Mouse (Mus musculus) midbrain, embryonic 16.5 days (tissue): ENCODE data around the gene Plpp2. TPM values are rescaled to one million over a fixed set of nuclear protein-coding genes. Genes with fewer than 3 reads are reported as not detected.

Experiments
- ATAC-seq: fragments of 200-750 bp; cut with Nextera tagmentation; 2 replicates; pipeline ENCODE4 v1.8.0; 2017; ENCODE audit warnings: moderate TSS enrichment
- H3K27ac ChIP-seq: fragments of 300-500 bp; sonication (generic); 2 replicates; pipeline ENCODE4 v1.5.1; 2014; ENCODE audit warnings: mild to moderate bottlenecking, low read length, mixed read lengths
- H3K27me3 ChIP-seq: fragments of 300-500 bp; sonication (generic); 2 replicates; pipeline ENCODE4 v1.6.1; 2014; ENCODE audit warnings: low read depth, low read length, mixed read lengths; ENCODE audit not compliant: control insufficient read depth, insufficient read depth
- H3K36me3 ChIP-seq: fragments of 300-500 bp; sonication (generic); 2 replicates; pipeline ENCODE4 v1.6.1; 2014; ENCODE audit warnings: mild to moderate bottlenecking, low read length, moderate library complexity, mixed read lengths; ENCODE audit not compliant: control insufficient read depth, insufficient read depth
- H3K4me1 ChIP-seq: fragments of 300-500 bp; sonication (generic); 2 replicates; pipeline ENCODE4 v1.6.1; 2014; ENCODE audit warnings: mild to moderate bottlenecking, low read length, mixed read lengths; ENCODE audit not compliant: control insufficient read depth, insufficient read depth
- H3K4me2 ChIP-seq: fragments of 300-500 bp; sonication (generic); 2 replicates; pipeline ENCODE4 v1.6.1; 2014; ENCODE audit warnings: mild to moderate bottlenecking, low read length, mixed read lengths
- H3K4me3 ChIP-seq: fragments of 300-500 bp; sonication (generic); 2 replicates; pipeline ENCODE4 v1.5.1; 2014; ENCODE audit warnings: low read depth, mild to moderate bottlenecking, low read length, moderate library complexity, mixed read lengths
- H3K9ac ChIP-seq: fragments of 300-500 bp; sonication (generic); 2 replicates; pipeline ENCODE4 v1.6.1; 2014; ENCODE audit warnings: low read depth, low read length, mixed read lengths
- H3K9me3 ChIP-seq: fragments of 300-500 bp; sonication (generic); replicated peaks from 2 replicates; pipeline ENCODE4 v1.6.1; 2014; ENCODE audit warnings: mild to moderate bottlenecking, low read length, mixed read lengths; ENCODE audit not compliant: control insufficient read depth, poor library complexity, severe bottlenecking
- WGBS: fragments of 180-500 bp; shearing (Covaris S2); extraction: QIAGEN DNeasy Blood & Tissue Kit; methylation state at CpG from one replicate; pipeline ENCODE4 v1.1.7; 2014; 5-methylcytosine and 5-hydroxymethylcytosine counted together
- polyA plus RNA-seq: library from polyadenylated mRNA; unstranded; fragments of >200 nt; fragmentation: Nextera tagmentation; extraction: Ambion mirVana; gene quantifications from 2 replicates; pipeline ENCODE4 v1.2.1, GENCODE M21; 2015

Gene Plpp2
- polyA plus RNA-seq, 1 experiment from 2014 or later: 22.4 TPM

DNA sequence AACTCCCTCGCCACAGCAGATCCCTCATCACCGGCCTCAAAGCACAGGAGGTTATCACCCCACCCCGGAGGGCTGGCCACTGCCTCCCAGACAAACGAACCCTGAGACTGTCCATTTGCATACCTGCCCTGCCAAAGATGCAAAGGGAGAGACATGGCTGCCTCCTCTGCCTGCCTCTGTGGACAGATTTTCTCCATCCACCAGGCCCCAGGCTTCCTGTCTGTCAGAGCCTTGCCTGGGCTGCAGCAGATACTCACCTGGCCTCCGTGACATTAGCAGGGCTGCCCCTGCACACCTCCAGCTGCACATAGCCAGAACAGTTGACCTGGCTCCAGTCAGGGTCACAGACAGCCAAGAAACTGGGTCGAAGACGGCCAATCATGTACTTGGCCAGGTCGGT is 3.4 kb downstream of the Plpp2 start:
- no peaks in the 10 kb centered on the region for H3K9me3 ChIP-seq
- no peaks in the 10 kb centered on the region for H3K27me3 ChIP-seq
- H3K27ac ChIP-seq: no peak overlapping the region
- H3K4me3 ChIP-seq: no peak overlapping the region
- ATAC-seq: no peak
- H3K36me3 ChIP-seq: no peaks in the 10 kb centered on the region; the same call in 1 of the 2 replicates
- no peak overlapping the region for H3K4me2 ChIP-seq
- WGBS: 80% methylated on average over 8 of the region's 8 CpGs
- peaks cover 3% of the 10 kb centered on the region; the same call in 1 of the 2 replicates for H3K4me1 ChIP-seq
- H3K9ac ChIP-seq: no peak overlapping the region

DNA sequence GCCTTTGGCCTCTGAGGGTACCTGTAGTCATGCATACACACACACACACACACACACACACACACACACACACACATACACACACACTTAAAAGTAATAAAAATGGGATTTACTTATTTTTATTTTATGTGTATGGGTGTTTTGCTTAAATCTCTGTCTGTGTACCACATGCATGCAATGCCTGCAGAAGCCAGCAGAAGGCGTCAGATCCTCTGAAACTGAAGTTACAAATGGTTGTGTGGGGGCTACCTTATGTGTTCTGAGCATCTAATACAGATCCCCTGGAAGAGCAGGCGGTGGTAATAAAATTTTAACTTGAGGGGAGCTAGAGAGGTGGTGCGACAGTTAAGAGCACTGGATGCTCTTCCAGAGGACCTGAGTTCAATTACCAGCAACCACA is 5.5 kb downstream of the Plpp2 start:
- WGBS: 89% methylated on average over 3 of the region's 3 CpGs
- H3K4me2 ChIP-seq: no peak overlapping the region
- H3K36me3 ChIP-seq: no peaks in the 10 kb centered on the region; the same call in 1 of the 2 replicates
- no peaks in the 10 kb centered on the region for H3K9me3 ChIP-seq
- H3K27ac ChIP-seq: no peak overlapping the region
- no peak overlapping the region for H3K9ac ChIP-seq
- no peak overlapping the region for H3K4me3 ChIP-seq
- H3K4me1 ChIP-seq: peaks cover 3% of the 10 kb centered on the region; the same call in 1 of the 2 replicates
- no peak for ATAC-seq
- H3K27me3 ChIP-seq: no peaks in the 10 kb centered on the region

DNA sequence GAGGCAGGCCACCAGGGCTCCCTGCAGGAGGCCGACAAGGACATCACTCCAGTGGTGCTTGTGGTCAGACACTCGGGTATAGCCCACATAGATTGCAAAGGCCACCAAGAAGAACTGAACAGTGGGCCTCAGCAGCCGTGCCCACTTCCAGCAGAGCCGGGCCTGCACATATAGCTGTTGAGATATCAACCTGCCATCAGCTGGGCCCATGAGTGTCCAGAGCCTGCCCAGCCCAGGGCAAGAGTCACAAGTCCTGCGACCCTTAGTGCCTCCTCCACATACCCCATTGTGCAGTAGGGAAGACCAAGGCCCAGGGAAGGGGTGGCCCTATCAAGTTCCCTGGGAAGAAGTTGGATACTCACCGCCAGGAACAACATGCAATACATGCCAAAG is 6.1 kb downstream of the Plpp2 start:
- Histone ChIP-seq H3K9ac (no peak overlapping the region), H3K27ac (no peak overlapping the region), H3K27me3 (no peaks in the 10 kb centered on the region), H3K4me1 (no peaks in the 10 kb centered on the region), H3K9me3 (no peaks in the 10 kb centered on the region), H3K4me2 (no peak overlapping the region), H3K36me3 (no peaks in the 10 kb centered on the region; the same call in 1 of the 2 replicates), H3K4me3 (no peak overlapping the region)
- WGBS: 92% methylated on average over 6 of the region's 6 CpGs
- ATAC-seq: no peak

DNA sequence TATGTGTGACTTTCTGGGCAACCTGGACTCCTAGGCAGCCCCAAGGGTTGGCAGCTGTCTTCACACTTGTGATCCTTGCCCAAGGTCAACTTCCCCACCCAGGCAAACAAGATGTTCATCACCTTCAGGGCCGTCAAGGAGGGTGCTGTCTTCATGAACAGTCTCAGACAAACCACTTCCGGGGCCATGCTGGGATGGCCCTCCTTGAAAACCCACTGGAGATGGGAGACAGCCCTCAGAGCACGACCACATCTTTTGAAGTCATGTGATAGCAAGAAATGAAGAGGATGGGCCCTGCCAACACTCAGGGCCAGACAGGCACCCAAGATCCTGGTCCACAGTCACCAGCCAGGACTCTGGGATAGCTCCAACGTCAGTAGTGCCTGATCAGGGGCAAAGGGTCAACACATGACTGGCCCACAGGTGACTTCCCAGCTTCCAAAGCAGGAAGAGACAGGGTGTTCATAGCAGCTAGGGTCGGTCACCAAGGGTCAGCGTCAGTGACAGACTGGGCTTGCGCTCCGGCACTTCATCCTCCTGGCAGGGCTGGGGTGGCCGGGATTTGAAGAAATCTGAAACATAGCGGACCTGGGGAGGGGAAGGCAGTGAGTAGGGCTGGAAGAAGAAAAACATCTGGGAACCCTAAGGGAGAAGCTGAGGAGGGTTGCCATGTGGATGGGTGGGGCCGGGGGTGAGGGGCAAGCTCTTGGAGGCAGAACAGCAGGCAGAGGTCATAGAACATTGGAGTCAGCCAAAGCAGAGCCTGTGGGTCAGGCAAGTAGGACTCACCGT is 6.7 kb downstream of the Plpp2 start:
- Histone ChIP-seq H3K36me3 (no peaks in the 10 kb centered on the region; the same call in 1 of the 2 replicates), H3K27ac (no peak overlapping the region), H3K4me2 (no peak overlapping the region), H3K9ac (no peak overlapping the region), H3K4me3 (no peak overlapping the region), H3K9me3 (no peaks in the 10 kb centered on the region), H3K4me1 (no peaks in the 10 kb centered on the region), H3K27me3 (no peaks in the 10 kb centered on the region)
- 87% methylated on average over 12 of the region's 12 CpGs for WGBS
- no peak for ATAC-seq

DNA sequence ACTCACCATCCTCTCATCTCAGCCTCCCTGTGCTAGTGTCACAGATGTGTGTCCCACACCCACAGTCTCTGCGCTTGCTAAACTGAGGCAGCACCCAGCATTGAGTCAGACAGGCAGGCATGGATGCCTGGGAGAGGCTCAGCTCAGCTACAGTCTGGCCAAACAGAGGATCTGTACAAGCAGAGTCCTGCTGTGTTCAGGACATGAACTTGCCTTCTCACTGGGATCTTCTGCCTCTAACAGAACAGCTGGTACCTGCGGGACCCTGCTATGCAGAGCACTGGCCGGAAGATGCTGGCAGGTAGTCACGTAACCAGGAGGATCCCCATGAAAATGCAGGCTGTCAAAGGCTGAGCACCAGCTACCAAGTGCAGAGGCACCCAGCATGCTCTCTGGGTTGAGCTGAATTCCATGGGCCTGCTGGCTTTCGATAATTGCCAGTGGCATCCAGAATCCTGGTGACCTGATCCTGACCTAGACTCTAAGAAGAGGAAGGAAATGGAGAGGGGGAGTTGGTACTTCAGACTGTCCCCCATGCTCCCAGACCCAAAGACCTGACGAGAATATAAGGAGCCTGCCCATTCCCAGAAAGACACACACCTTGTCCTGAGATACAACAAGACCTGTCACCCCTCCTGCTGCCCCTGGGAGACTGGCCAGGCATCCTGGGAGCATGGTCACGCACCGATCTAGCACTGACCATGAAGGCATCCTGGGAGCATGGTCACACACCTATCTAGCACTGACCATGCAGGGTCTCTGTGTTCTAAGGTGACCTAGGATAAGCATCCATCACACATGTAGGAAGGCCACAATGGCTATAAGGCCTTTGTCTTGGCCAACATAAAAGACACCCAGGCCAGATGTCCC is 7.9 kb downstream of the Plpp2 start:
- no peaks in the 10 kb centered on the region for H3K4me1 ChIP-seq
- H3K4me2 ChIP-seq: no peak overlapping the region
- no peak for ATAC-seq
- H3K4me3 ChIP-seq: no peak overlapping the region
- no peaks in the 10 kb centered on the region for H3K27me3 ChIP-seq
- no peak overlapping the region for H3K9ac ChIP-seq
- no peaks in the 10 kb centered on the region; the same call in 1 of the 2 replicates for H3K36me3 ChIP-seq
- 93% methylated on average over 8 of the region's 8 CpGs for WGBS
- no peak overlapping the region for H3K27ac ChIP-seq
- H3K9me3 ChIP-seq: no peaks in the 10 kb centered on the region

DNA sequence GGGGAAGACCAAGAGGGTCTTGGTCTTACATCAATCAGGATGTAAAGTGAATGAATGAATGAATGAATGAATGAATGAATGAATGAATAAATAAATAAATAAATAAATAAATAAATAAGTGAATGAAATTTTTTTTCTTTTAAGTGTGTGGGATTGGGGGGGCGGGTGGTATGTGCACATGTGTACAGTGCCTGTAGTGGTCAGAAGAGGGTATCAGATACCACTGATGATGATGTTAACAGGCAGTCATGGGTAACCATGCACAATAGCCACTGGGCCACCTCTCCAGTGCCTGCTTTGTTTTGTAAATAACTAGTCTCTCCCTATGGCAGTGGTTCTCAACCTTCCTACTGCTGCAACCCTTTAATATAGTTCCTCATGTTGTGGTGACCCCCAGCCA is 9.2 kb downstream of the Plpp2 start:
- Histone ChIP-seq H3K27ac (no peak overlapping the region), H3K36me3 (no peaks in the 10 kb centered on the region; the same call in 1 of the 2 replicates), H3K9ac (no peak overlapping the region), H3K4me3 (no peak overlapping the region), H3K4me1 (no peaks in the 10 kb centered on the region), H3K27me3 (no peaks in the 10 kb centered on the region), H3K4me2 (no peak overlapping the region), H3K9me3 (no peaks in the 10 kb centered on the region)
- ATAC-seq: no peak
- 100% methylated on average over 1 of the region's 1 CpGs for WGBS

DNA sequence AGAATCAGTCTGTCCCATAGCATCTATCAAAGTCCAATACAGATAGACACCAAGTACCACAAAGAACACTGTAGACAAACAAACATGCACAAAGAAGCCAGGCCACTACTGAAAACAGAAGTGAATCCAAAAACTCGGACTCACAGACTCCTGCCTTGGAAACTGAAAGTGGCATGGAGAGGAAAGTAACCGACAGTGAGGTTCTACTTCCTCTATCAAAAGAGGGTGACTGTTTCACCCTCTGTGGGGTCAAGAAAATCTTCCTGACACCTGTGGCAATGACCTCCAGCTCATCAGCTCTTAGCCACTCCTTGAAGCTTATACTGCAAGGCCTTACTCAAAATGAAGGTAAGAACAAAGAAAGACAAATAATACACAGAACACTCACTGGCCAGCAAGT is 26.9 kb downstream of the Plpp2 start:
- Histone ChIP-seq H3K27ac (no peak overlapping the region), H3K4me3 (no peak overlapping the region), H3K9me3 (no peaks in the 10 kb centered on the region), H3K27me3 (no peaks in the 10 kb centered on the region), H3K9ac (no peak overlapping the region), H3K36me3 (no peaks in the 10 kb centered on the region), H3K4me2 (no peak overlapping the region), H3K4me1 (no peaks in the 10 kb centered on the region)
- WGBS: 88% methylated on average over 2 of the region's 2 CpGs
- ATAC-seq: no peak

DNA sequence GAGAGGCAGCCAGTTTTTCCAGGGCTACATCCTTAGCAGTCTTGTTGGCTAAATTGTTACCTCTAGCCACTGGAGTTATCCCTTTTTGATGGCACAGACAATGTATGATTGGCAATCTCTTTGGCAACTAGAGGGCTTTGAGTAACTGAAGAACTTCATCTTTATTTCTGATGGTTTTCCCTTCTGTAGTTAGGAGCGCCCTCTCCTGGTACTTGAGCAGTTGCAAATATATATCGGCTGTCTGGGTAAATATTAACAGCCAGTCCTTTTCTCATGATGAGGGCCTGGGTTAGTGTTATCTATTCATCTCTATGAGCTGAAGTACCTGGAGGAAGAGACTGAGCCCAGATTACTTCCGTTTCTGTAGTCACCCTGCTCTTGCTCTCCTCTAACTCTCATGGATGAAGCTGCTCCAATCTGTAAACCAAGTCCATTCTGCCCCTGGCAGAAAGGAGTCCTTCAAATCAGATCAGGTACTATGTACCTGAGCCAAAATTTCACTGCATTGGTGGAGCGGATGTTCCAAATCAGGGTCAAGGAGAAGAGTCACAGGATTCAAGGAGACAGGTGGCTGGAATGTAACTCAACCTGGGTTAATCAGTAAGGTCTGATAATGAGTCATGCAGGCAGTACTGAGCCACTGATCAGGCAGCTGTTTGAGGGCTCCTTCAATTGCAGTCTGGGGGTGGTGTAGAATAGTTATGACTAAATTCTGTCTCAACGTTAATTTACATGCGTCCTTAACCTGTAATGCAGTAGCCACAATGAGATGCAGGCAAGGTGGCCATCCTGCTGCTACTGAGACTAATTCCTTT is 30.6 kb downstream of the Plpp2 start:
- no peaks in the 10 kb centered on the region for H3K4me1 ChIP-seq
- ATAC-seq: no peak
- H3K36me3 ChIP-seq: no peaks in the 10 kb centered on the region
- no peak overlapping the region for H3K9ac ChIP-seq
- H3K27ac ChIP-seq: no peak overlapping the region
- 62% methylated on average over 6 of the region's 6 CpGs for WGBS
- no peaks in the 10 kb centered on the region for H3K27me3 ChIP-seq
- H3K9me3 ChIP-seq: peaks cover 3% of the 10 kb centered on the region; the same call in 1 of the 2 replicates
- H3K4me3 ChIP-seq: no peak overlapping the region
- no peak overlapping the region for H3K4me2 ChIP-seq
